Mouse (Mus musculus): ENCODE results near the gene Asb10. TPM values are rescaled to one million over a fixed set of nuclear protein-coding genes. Genes with fewer than 3 reads are reported as not detected.

The Asb10 gene
- polyA plus RNA-seq, 1 experiment from 2014 or later, result 0.37 TPM

DNA sequence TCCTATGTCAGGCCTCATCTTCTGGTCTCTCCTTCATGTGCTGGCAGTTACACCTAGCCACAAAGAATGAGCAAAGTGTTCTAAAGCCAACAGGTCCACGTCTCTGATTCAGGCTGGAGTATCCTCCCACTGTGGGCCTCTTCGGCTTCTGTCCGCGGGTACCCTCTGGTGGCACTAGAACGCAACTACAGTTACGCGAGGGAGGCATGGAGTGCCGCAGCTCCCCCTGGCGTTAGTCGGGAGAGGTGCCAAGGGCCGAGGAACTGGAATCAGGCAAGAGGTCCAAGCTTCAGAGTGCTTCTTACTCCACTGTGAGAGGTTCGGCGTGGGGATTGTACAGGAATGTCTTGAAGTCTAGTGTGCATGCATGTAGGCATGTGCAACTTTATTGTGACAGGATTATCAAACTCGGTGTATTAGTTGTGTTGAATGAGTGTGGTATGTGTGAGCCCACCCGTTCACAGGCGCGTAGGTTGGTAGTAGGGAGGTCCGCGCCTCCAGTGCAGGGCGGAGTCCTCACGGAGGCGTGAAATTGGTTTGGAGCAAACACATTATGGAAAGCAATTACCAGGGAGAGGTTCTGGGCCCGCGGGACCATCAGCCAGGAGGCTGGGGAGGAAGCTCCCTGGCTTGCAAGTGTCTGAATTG, 10.6 kb downstream of the Asb10 start:
- no peak overlapping the region for H3K4me2 ChIP-seq (replicated peaks)
- no peaks in the 10 kb centered on the region for H3K36me3 ChIP-seq
- H3K27me3 ChIP-seq (replicated peaks), result peaks cover 59% of the 10 kb centered on the region
- 13% methylated on average over 24 of the region's 24 CpGs for WGBS
- H3K9ac ChIP-seq, result no peak overlapping the region
- H3K27ac ChIP-seq, result no peak overlapping the region
- no peaks in the 10 kb centered on the region for H3K9me3 ChIP-seq
- no peak overlapping the region for H3K4me3 ChIP-seq
- H3K4me1 ChIP-seq, result peaks cover 19% of the 10 kb centered on the region
- ATAC-seq (ENCODE audit: low FRiP score, low read depth), result no peak; the same call in 1 of the 2 replicates

DNA sequence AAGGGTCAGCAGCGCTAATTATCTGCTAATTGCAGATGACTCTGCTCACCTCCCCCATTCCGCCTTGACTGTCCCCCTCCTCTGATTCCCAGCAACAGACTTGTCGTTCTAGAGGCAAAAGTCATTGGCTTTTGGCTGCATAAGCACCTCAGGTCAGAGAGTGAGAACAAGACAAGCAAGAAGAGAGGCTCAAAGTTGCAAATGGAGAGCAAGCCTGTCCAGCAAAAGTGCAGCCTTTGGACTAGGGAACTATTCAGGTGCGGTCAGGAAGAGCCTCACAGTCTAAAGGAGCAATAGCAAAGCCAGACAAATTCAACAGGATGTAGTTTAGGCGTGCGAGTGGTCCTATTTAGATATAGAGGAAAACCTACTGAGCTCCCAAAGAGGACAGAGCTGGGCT, 13.0 kb downstream of the Asb10 start:
- Histone ChIP-seq H3K4me3 (no peak overlapping the region), H3K27ac (no peak overlapping the region), H3K36me3 (no peaks in the 10 kb centered on the region), H3K27me3 (replicated peaks) (peaks cover 68% of the 10 kb centered on the region), H3K4me2 (replicated peaks) (peak overlapping the region; percentile 90), H3K9me3 (no peaks in the 10 kb centered on the region), H3K4me1 (peaks cover 29% of the 10 kb centered on the region), H3K9ac (no peak overlapping the region)
- WGBS, result 14% methylated on average over 6 of the region's 6 CpGs
- no peak for ATAC-seq (ENCODE audit: low FRiP score, low read depth)

DNA sequence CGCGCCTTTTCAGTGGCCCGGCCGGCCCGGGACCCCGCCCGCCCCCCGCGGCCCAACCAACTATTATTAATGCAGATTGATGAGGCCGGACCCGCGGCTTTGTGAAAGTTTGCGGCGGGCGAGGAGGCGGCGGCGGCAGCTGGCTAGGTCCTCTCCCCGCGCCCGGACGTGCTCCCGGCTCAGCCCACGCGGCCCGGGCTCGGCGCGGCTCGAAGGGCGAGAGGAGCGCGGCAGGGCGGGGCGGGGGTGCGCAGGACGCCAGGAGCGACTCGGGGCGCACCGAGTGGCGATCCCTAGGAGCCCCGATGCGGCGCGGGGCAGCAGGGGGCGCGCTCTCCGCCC, 13.9 kb downstream of the Asb10 start, which contains the start of gene Gbx1:
Gene Gbx1 (minus strand): TSS at position 314 of the 342 bp plus-strand sequence.
- peak within 1 kb of the TSS; percentile 52 for H3K4me3 ChIP-seq
- H3K4me2 ChIP-seq (replicated peaks), result peak within 1 kb of the TSS; percentile 90
- peaks cover 29% of the 10 kb centered on the region for H3K4me1 ChIP-seq
- H3K27me3 ChIP-seq (replicated peaks), result peaks cover 72% of the 10 kb centered on the region
- H3K27ac ChIP-seq, result no peak within 1 kb of the TSS
- no peaks in the 10 kb centered on the region for H3K9me3 ChIP-seq
- ATAC-seq (ENCODE audit: low FRiP score, low read depth), result peak; percentile 56
- peak within 1 kb of the TSS; percentile 58 for H3K9ac ChIP-seq
- H3K36me3 ChIP-seq, result no peaks in the 10 kb centered on the region
- WGBS, result 0% methylated on average over 37 of the region's 49 CpGs

DNA sequence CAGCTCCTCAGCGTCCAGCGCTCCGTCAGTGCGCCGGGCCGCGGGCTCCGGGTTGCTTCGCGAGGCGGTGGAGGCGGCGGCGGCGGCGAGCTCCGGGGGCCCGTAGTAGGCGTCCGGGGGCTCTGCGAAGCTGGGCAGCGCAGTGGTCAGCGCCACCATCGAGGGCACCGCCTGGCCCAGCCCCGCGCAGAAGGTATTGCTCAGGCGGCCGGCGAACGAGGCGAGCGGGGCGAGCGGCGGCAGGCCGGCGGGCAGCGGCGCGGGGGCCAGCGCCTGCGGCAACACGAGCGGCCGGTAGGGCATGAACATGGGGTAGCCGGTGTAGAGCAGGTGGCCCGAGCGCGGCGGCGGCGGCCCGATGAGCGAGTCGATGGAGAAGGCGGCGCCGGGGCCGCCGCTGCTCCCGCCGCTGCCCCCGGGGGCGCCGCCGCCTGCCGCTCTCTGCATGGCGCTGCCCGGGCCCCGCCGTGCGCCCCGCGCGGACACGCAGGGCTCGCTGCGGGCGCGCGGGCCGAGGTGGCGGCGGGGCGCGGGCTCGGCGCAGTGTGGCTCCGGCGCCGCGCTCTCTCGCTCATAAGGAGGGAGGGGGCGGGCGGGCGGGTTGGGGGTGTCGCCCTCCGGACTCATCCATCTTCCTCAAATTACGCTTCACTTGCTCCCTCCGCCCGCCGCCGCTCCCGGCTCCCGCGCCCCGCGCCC, 14.4 kb downstream of the Asb10 start:
- no peaks in the 10 kb centered on the region for H3K9me3 ChIP-seq
- peaks cover 29% of the 10 kb centered on the region for H3K4me1 ChIP-seq
- no peaks in the 10 kb centered on the region for H3K36me3 ChIP-seq
- peak overlapping the region; percentile 90 for H3K4me2 ChIP-seq (replicated peaks)
- under 1% methylated on average over 106 of the region's 109 CpGs for WGBS
- H3K9ac ChIP-seq, result peak overlapping the region; percentile 58
- no peak overlapping the region for H3K27ac ChIP-seq
- H3K4me3 ChIP-seq, result peak overlapping the region; percentile 52
- peak; percentile 55 for ATAC-seq (ENCODE audit: low FRiP score, low read depth)
- H3K27me3 ChIP-seq (replicated peaks), result peaks cover 69% of the 10 kb centered on the region

DNA sequence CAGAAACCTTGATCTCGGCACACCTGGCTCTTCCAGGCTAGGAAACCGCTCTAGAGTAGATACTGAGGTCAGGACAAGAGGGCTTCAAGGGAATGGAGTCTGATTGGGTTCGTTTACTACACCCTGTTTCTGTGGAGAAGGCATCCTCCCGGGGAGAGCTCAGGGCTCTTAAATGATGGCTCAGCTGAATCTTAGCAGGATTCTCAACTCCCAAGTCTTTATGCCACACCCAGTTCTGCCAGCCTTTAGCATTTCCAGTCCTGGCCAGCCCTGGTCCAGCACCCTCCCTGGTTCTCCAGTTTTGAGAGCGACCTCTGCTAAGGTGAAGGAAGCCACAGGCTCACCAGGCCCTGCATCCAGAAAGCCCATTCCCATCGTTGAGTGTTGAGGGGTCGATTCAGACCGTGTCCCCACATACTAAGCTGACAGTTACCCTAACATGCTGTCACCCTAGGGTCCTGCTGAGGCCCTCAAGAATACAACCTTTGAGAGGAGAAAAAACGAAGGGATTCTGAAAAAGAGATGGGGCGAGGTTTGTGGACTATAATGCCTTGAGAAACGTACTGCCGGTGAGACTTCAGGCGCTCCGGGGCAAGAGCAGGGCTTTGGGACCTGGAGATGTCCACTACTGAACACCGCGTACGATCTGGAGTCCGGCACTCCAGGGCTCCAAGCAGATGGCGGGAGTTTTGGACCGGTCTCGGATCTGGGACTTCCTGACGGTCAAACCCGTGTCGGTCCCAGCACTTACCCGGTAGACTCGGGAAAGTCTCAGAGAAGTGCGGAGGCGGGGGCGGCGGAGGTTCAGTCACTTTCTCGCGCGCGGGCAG, 15.2 kb downstream of the Asb10 start:
- H3K36me3 ChIP-seq, result no peaks in the 10 kb centered on the region
- peak overlapping the region; percentile 90 for H3K4me2 ChIP-seq (replicated peaks)
- H3K4me3 ChIP-seq, result peak overlapping the region; percentile 52
- H3K4me1 ChIP-seq, result peaks cover 29% of the 10 kb centered on the region
- ATAC-seq (ENCODE audit: low FRiP score, low read depth), result no peak
- peak overlapping the region; percentile 58; the same call in 1 of the 2 replicates for H3K9ac ChIP-seq
- WGBS, result 2% methylated on average over 34 of the region's 34 CpGs
- H3K27me3 ChIP-seq (replicated peaks), result peaks cover 67% of the 10 kb centered on the region
- H3K9me3 ChIP-seq, result no peaks in the 10 kb centered on the region
- H3K27ac ChIP-seq, result no peak overlapping the region

DNA sequence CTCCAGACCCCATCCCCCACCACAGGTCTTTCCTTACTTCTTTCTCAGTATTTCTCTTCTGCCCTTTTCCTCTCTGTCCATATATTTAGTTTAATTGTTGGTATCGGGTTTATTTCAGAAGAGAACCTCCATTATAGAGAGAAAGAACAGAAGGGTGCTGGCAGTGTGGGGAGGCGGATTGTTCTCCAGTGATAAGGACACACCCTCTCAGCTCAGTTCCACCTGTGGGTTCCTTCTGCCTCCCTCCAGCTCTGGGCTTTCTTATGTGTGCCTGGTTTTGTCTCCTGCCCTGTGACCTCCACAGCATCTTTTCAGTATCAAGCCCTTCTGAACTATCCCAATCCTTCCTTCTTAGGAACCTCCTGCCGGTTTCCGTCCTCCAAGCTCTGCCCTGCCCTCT, 16.3 kb downstream of the Asb10 start:
- Histone ChIP-seq H3K4me3 (peak overlapping the region; percentile 52), H3K27ac (no peak overlapping the region), H3K27me3 (replicated peaks) (peaks cover 62% of the 10 kb centered on the region), H3K9ac (no peak overlapping the region), H3K4me1 (peaks cover 29% of the 10 kb centered on the region), H3K9me3 (no peaks in the 10 kb centered on the region), H3K36me3 (no peaks in the 10 kb centered on the region), H3K4me2 (replicated peaks) (peak overlapping the region; percentile 90)
- no peak for ATAC-seq (ENCODE audit: low FRiP score, low read depth)
- 18% methylated on average over 4 of the region's 4 CpGs for WGBS

DNA sequence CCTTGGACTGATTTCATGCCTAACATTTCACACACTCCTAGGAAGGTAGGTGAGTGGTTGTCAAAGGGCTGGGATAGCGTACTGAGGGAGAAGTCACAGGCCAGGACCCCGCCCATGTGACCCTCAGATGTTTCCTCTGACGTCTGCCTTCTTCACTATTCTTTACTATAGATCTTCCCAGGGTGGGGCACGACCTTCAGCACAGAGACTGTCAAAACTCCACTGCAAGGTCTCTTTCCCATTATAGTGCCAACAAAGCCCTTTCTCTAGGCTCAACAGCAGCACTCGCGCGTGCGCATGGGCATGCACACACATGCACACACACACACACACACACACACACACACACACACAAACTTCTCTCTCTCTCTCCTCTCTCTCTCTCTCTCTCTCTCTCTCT, 17.0 kb downstream of the Asb10 start:
- peaks cover 29% of the 10 kb centered on the region for H3K4me1 ChIP-seq
- H3K4me3 ChIP-seq, result peak overlapping the region; percentile 52; the same call in 1 of the 2 replicates
- no peak for ATAC-seq (ENCODE audit: low FRiP score, low read depth)
- 26% methylated on average over 8 of the region's 8 CpGs for WGBS
- H3K36me3 ChIP-seq, result no peaks in the 10 kb centered on the region
- H3K27ac ChIP-seq, result no peak overlapping the region
- peaks cover 55% of the 10 kb centered on the region for H3K27me3 ChIP-seq (replicated peaks)
- H3K4me2 ChIP-seq (replicated peaks), result peak overlapping the region; percentile 90
- H3K9ac ChIP-seq, result no peak overlapping the region
- H3K9me3 ChIP-seq, result no peaks in the 10 kb centered on the region

DNA sequence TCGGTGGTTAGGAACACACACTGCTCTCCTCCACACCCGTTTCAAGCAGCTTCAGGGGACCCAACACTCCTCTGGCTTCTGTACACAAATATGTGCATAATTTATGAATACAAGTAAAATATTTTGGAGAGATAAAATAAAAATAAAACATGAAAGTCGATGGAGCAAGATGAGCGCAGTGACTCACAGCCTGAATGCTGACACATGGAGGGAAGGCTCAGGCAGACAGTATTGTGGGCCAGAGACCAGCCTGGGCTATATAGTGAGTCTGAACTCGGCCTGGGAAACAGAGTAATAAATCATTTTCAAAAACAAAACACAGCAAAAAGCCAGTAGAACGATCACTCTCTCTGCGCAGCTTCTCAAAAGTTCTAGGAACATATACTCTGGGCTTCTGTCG, 19.4 kb downstream of the Asb10 start:
- Histone ChIP-seq H3K9ac (no peak overlapping the region), H3K27me3 (replicated peaks) (peaks cover 37% of the 10 kb centered on the region), H3K36me3 (no peaks in the 10 kb centered on the region), H3K4me3 (no peak overlapping the region), H3K27ac (no peak overlapping the region), H3K4me2 (replicated peaks) (no peak overlapping the region), H3K9me3 (no peaks in the 10 kb centered on the region), H3K4me1 (peaks cover 20% of the 10 kb centered on the region)
- ATAC-seq (ENCODE audit: low FRiP score, low read depth), result no peak
- WGBS, result 62% methylated on average over 8 of the region's 8 CpGs

DNA sequence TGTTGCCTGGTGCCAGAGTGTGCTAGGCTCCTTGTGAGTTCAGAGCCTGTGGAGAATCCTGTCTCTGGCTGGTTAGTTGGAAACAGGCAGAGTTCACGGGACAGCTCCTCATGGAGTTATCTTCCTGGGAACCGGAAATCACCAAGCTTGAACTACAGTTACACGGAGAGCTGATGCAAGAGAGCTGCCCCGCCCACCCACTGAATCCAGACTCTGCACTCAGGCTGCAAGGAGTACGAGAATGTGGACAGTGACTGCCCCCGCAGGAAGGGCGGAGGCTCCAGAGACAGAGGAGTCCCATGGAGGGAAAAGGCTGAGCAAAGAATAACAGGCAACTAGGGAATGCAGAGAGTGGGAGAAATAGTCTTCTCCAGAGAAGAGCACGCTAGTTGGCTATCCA, 28.5 kb downstream of the Asb10 start:
- Histone ChIP-seq H3K9ac (no peak overlapping the region), H3K4me3 (no peak overlapping the region), H3K9me3 (no peaks in the 10 kb centered on the region), H3K27me3 (replicated peaks) (no peaks in the 10 kb centered on the region), H3K27ac (no peak overlapping the region), H3K36me3 (0 out of 2 replicates have a peak, but pooled peaks cover 3% of the 10 kb centered on the region), H3K4me2 (replicated peaks) (no peak overlapping the region), H3K4me1 (peaks cover 5% of the 10 kb centered on the region; the same call in 1 of the 2 replicates)
- 59% methylated on average over 8 of the region's 8 CpGs for WGBS
- no peak for ATAC-seq (ENCODE audit: low FRiP score, low read depth)

DNA sequence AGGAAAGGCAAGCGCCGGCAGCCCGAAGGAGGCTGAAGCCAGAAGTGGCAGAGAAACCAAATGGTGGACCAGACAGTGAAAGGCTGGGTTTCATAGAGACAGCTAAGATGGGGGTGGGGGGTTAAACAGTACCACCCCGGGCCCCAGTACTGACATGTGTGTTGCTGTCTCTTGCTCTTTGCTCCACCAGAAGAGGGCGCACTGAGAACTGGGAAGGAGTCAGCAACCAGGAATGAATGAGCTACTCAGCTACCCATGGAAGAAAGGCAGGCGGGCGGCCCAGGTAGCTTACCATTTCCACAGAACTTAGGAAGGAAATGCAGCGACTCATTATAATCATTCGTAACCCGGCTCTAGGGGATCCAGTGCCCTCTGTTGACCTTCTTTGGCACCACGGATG, 30.1 kb downstream of the Asb10 start:
- no peak overlapping the region for H3K4me3 ChIP-seq
- no peak overlapping the region for H3K27ac ChIP-seq
- peaks cover 5% of the 10 kb centered on the region; the same call in 1 of the 2 replicates for H3K4me1 ChIP-seq
- ATAC-seq (ENCODE audit: low FRiP score, low read depth), result no peak
- no peak overlapping the region for H3K4me2 ChIP-seq (replicated peaks)
- H3K36me3 ChIP-seq, result 0 out of 2 replicates have a peak, but pooled peaks cover 3% of the 10 kb centered on the region
- H3K9me3 ChIP-seq, result no peaks in the 10 kb centered on the region
- H3K9ac ChIP-seq, result no peak overlapping the region
- 41% methylated on average over 11 of the region's 11 CpGs for WGBS
- no peaks in the 10 kb centered on the region for H3K27me3 ChIP-seq (replicated peaks)

DNA sequence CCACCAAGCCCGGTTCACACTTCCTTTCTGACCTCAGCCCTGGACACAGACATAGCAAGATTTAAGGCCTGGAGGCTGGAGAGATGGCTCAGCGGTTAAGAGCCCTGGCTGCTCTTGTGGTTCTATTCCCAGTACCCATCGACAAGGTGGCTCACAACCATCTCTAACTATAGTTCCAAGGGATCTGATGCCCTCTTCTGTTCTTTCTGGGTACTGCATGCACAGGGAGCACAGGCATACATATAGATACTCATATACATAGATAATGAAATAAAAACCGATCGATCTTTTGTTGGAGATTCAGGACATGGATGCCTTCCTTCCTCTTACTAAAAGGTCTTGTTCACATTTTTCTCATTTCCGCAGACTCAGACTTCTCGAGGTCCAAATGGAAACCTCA, 32.4 kb downstream of the Asb10 start:
- 88% methylated on average over 7 of the region's 7 CpGs for WGBS

DNA sequence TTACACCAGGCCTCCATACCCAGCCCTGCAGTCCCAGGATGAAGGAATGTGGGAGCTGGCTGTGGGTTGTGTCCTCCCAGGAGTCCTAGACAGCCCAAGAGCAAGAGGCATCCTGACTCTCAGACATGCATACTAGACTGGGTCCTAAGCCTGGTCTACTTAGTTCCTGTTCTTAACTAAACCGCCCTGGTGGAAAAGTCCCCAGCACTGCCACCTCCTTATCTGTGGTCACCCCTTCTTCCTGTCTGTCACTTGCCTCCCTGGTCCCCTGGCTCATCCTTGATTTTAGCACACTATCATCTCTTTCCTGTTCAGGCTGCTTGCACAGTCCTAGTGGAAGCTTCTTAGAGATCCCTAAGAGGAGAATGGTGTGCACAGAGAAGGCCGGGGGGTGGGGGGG, 35.3 kb downstream of the Asb10 start:
- H3K9ac ChIP-seq, result no peak overlapping the region
- no peak overlapping the region for H3K4me3 ChIP-seq
- H3K36me3 ChIP-seq, result peaks cover 28% of the 10 kb centered on the region
- no peak overlapping the region for H3K27ac ChIP-seq
- peaks cover 13% of the 10 kb centered on the region; the same call in 1 of the 2 replicates for H3K27me3 ChIP-seq (replicated peaks)
- no peak overlapping the region for H3K4me2 ChIP-seq (replicated peaks)
- 52% methylated on average over 2 of the region's 2 CpGs for WGBS
- ATAC-seq (ENCODE audit: low FRiP score, low read depth), result no peak
- peaks cover 12% of the 10 kb centered on the region; the same call in 1 of the 2 replicates for H3K4me1 ChIP-seq
- H3K9me3 ChIP-seq, result no peaks in the 10 kb centered on the region

More for the DNA sequence above, 32.4 kb downstream of the Asb10 start:
- H3K9ac ChIP-seq, result no peak overlapping the region
- H3K27me3 ChIP-seq (replicated peaks), result peaks cover 9% of the 10 kb centered on the region; the same call in 1 of the 2 replicates
- H3K4me2 ChIP-seq (replicated peaks), result no peak overlapping the region
- 0 out of 2 replicates have a peak, but pooled peaks cover 3% of the 10 kb centered on the region for H3K36me3 ChIP-seq
- ATAC-seq (ENCODE audit: low FRiP score, low read depth), result no peak
- H3K9me3 ChIP-seq, result no peaks in the 10 kb centered on the region
- H3K27ac ChIP-seq, result no peak overlapping the region
- H3K4me3 ChIP-seq, result no peak overlapping the region
- peaks cover 10% of the 10 kb centered on the region; the same call in 1 of the 2 replicates for H3K4me1 ChIP-seq

All from neural tube, embryonic 12.5 days (tissue).